Mouse (Mus musculus) liver, embryonic 16.5 days (tissue): ENCODE results near the gene Pcnx2. TPM values are rescaled to one million over a fixed set of nuclear protein-coding genes. Genes with fewer than 3 reads are reported as not detected.
A peak's percentile ranks its signal among the peaks of the same experiment; 100 is the strongest.

Experiments
- ATAC-seq: fragments of 200-750 bp; cut with Nextera tagmentation; 2 replicates; pipeline ENCODE4 v1.8.0; 2017; ENCODE audit warnings: low read depth, mild to moderate bottlenecking, moderate number of reproducible peaks, moderate library complexity
- H3K27ac ChIP-seq: fragments of 300-500 bp; sonication (generic); 2 replicates; pipeline ENCODE4 v1.5.1; 2014; ENCODE audit warnings: mild to moderate bottlenecking, low read length
- H3K27me3 ChIP-seq: fragments of 300-500 bp; sonication (generic); 2 replicates; pipeline ENCODE4 v1.6.1; 2014; ENCODE audit warnings: low read depth, low read length, mixed read lengths; ENCODE audit not compliant: control insufficient read depth, insufficient read depth
- H3K36me3 ChIP-seq: fragments of 300-500 bp; sonication (generic); 2 replicates; pipeline ENCODE4 v1.6.1; 2014; ENCODE audit warnings: mild to moderate bottlenecking; ENCODE audit not compliant: control insufficient read depth, insufficient read depth
- H3K4me1 ChIP-seq: fragments of 300-500 bp; sonication (generic); 2 replicates; pipeline ENCODE4 v1.6.1; 2014; ENCODE audit warnings: low read depth, low read length, mixed read lengths; ENCODE audit not compliant: control insufficient read depth
- H3K4me2 ChIP-seq: fragments of 300-500 bp; sonication (generic); 2 replicates; pipeline ENCODE4 v1.6.1; 2014; ENCODE audit warnings: low read depth, low read length, mixed read lengths
- H3K4me3 ChIP-seq: fragments of 300-500 bp; sonication (generic); 2 replicates; pipeline ENCODE4 v1.5.1; 2014; ENCODE audit warnings: low read depth, mild to moderate bottlenecking, low read length
- H3K9ac ChIP-seq: fragments of 300-500 bp; sonication (generic); 2 replicates; pipeline ENCODE4 v1.6.1; 2014; ENCODE audit warnings: low read depth, low read length
- H3K9me3 ChIP-seq: fragments of 300-500 bp; sonication (generic); replicated peaks from 2 replicates; pipeline ENCODE4 v1.6.1; 2016; ENCODE audit warnings: low read length; ENCODE audit not compliant: control insufficient read depth
- WGBS: fragments of 180-500 bp; shearing (Covaris S2); extraction: QIAGEN DNeasy Blood & Tissue Kit; methylation state at CpG from one replicate; pipeline ENCODE4 v1.1.7; 2014; ENCODE audit not compliant: insufficient replicate concordance; 5-methylcytosine and 5-hydroxymethylcytosine counted together
- polyA plus RNA-seq: library from polyadenylated mRNA; unstranded; fragments of >200 nt; fragmentation: Nextera tagmentation; extraction: Ambion mirVana; gene quantifications from 2 replicates; pipeline ENCODE4 v1.2.1, GENCODE M21; 2015

The Pcnx2 gene
- polyA plus RNA-seq, 1 experiment from 2014 or later: 0.07 TPM

- Histone ChIP-seq H3K4me3 (no peak overlapping the region), H3K27me3 (no peaks in the 10 kb centered on the region), H3K9ac (no peak overlapping the region), H3K4me2 (no peak overlapping the region), H3K27ac (no peak overlapping the region), H3K36me3 (no peaks in the 10 kb centered on the region), H3K9me3 (no peaks in the 10 kb centered on the region), H3K4me1 (no peaks in the 10 kb centered on the region; the same call in 1 of the 2 replicates)
- ATAC-seq: peak; percentile 52; the same call in 1 of the 2 replicates
- WGBS: 64% methylated on average over 8 of the region's 8 CpGs
These were observed 21.4 kb upstream of the Pcnx2 start for GRCm38 (mm10) chr8:125919560-125919959.

GRCm38 (mm10) chr8:125918719-125919118 is 20.6 kb upstream of the Pcnx2 start:
- 51% methylated on average over 2 of the region's 2 CpGs for whole genome bisulfite sequencing
- Histone ChIP-seq H3K27me3 (no peaks in the 10 kb centered on the region), H3K27ac (no peak overlapping the region), H3K9me3 (no peaks in the 10 kb centered on the region), H3K4me3 (no peak overlapping the region), H3K4me2 (no peak overlapping the region), H3K36me3 (no peaks in the 10 kb centered on the region), H3K9ac (no peak overlapping the region), H3K4me1 (no peaks in the 10 kb centered on the region; the same call in 1 of the 2 replicates)
- ATAC-seq: no peak

GRCm38 (mm10) chr8:125917013-125917412 is 18.9 kb upstream of the Pcnx2 start:
- H3K9me3 ChIP-seq: no peaks in the 10 kb centered on the region
- 33% methylated on average over 10 of the region's 10 CpGs for whole genome bisulfite sequencing
- no peak overlapping the region for H3K4me2 ChIP-seq
- H3K4me1 ChIP-seq: no peaks in the 10 kb centered on the region; the same call in 1 of the 2 replicates
- no peak overlapping the region for H3K9ac ChIP-seq
- no peaks in the 10 kb centered on the region for H3K36me3 ChIP-seq
- H3K4me3 ChIP-seq: no peak overlapping the region
- peak; percentile 45; the same call in 1 of the 2 replicates for ATAC-seq
- no peak overlapping the region for H3K27ac ChIP-seq
- H3K27me3 ChIP-seq: peaks cover 6% of the 10 kb centered on the region

DNA sequence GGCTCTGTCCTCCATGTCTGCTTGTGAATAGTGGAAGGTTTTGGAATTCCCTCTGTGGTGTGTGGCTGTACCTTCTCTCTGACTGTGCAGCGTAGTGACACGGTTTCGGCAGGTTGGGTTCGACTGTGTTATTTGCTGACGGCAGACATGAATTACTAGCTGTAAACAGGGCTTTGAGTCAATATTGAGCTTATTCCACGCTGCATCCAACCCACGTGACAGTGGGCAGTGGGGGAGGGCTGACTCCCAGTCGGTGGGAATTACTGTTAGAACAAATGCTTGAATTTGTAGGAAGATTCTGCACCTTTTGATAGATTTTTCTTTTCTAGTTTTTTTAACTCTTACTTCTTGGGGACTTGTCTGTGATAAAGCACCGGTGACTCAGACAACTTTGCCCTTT is 16.3 kb upstream of the Pcnx2 start:
- ATAC-seq: peak; percentile 14; the same call in 1 of the 2 replicates
- no peak overlapping the region for H3K4me3 ChIP-seq
- H3K4me2 ChIP-seq: no peak overlapping the region
- no peak overlapping the region for H3K9ac ChIP-seq
- no peaks in the 10 kb centered on the region for H3K36me3 ChIP-seq
- 61% methylated on average over 9 of the region's 9 CpGs for WGBS
- no peaks in the 10 kb centered on the region; the same call in none of the 2 replicates for H3K4me1 ChIP-seq
- no peak overlapping the region for H3K27ac ChIP-seq
- H3K9me3 ChIP-seq: no peaks in the 10 kb centered on the region
- peaks cover 32% of the 10 kb centered on the region for H3K27me3 ChIP-seq

DNA sequence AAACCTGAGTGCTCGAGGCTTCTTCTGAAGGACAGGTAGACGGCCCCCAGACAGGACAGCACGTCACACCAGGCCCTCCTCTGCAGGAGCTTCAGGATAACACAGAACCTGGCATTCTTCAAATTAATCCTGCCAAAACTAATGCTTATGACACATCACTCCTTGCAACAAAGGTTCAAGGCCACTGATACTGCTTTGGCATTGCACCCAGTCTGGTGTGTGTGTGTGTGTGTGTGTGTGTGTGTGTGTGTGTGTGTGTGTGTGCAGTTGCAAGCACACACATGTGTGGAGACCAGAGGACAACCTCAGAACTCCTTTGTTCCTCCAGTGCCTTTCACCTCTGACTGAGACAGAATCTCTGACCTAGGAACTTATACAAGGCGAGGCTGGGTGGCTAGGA is 15.1 kb upstream of the Pcnx2 start:
- Histone ChIP-seq H3K4me3 (no peak overlapping the region), H3K9ac (no peak overlapping the region), H3K27me3 (peaks cover 40% of the 10 kb centered on the region), H3K27ac (no peak overlapping the region), H3K4me2 (no peak overlapping the region), H3K36me3 (no peaks in the 10 kb centered on the region), H3K9me3 (no peaks in the 10 kb centered on the region), H3K4me1 (no peaks in the 10 kb centered on the region; the same call in none of the 2 replicates)
- ATAC-seq: no peak
- WGBS: 53% methylated on average over 4 of the region's 4 CpGs

DNA sequence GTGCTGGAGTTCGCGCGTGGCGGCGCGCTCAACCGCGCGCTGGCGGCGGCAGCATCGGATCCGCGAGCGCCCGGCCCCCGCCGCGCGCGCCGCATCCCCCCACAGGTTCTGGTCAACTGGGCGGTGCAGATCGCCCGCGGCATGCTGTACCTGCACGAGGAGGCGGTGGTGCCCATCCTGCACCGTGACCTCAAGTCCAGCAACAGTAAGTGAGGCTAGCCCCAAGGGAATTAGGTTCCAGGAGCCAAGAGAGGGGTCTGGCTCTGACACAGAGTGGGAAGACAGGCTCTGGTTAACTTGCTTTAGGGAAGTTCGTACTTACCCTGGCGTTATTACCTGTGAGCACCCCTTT is 13.1 kb upstream of the Pcnx2 start:
- H3K4me2 ChIP-seq: peak overlapping the region; percentile 68
- no peak overlapping the region for H3K27ac ChIP-seq
- H3K36me3 ChIP-seq: no peaks in the 10 kb centered on the region
- ATAC-seq: no peak
- no peaks in the 10 kb centered on the region; the same call in 1 of the 2 replicates for H3K4me1 ChIP-seq
- H3K4me3 ChIP-seq: peak overlapping the region; percentile 52
- 3% methylated on average over 27 of the region's 31 CpGs for WGBS
- peaks cover 40% of the 10 kb centered on the region for H3K27me3 ChIP-seq
- no peak overlapping the region for H3K9ac ChIP-seq
- no peaks in the 10 kb centered on the region for H3K9me3 ChIP-seq

DNA sequence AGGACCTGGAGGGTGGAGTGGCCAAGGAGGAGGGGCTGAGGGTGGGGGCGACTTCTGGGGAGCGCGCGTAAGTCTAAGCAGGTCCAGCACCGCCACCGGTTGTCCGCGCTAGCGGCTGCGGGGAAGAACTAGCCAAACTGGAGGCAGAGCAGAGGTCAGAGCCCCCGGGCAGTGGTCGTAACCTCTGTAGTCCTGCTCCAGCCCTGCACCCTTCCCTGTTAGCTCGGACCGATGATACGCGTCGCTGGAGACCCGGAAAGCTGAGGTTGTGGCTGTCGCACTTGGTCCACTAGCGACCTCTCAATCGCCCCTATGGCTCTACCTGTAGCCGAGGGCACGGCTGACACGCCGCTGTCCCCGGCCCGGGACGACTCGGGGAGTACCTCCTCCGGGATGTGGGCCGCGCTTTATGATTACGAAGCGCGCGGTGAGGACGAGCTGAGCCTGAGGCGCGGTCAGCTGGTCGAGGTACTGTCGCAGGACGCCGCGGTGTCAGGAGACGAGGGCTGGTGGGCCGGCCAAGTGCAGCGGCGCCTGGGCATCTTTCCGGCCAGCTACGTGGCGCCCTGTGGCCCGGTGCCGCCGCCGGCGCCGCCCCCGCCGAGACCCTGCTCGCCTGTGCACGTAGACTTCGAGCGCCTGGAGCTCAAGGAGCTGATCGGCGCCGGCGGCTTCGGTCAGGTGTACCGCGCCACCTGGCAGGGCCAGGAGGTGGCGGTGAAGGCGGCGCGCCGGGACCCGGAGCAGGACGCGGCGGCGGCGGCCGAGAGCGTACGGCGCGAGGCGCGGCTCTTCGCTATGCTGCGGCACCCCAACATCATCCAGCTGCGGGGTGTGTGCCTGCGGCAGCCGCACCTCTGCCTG is 12.5 kb upstream of the Pcnx2 start, which contains the start of gene Map3k21:
Gene Map3k21, plus strand, starts transcription at position 86 of the 864 bp plus-strand sequence.
- 2% methylated on average over 91 of the region's 93 CpGs for WGBS
- H3K4me1 ChIP-seq: no peaks in the 10 kb centered on the region; the same call in 1 of the 2 replicates
- 0 out of 2 replicates have a peak within 1 kb of the TSS, but pooled peaks have one; percentile 5 for H3K9ac ChIP-seq
- H3K4me3 ChIP-seq: peak within 1 kb of the TSS; percentile 52
- no peaks in the 10 kb centered on the region for H3K9me3 ChIP-seq
- no peaks in the 10 kb centered on the region for H3K36me3 ChIP-seq
- ATAC-seq: peak; percentile 28; the same call in 1 of the 2 replicates
- H3K27ac ChIP-seq: no peak within 1 kb of the TSS
- H3K27me3 ChIP-seq: peaks cover 40% of the 10 kb centered on the region
- peak within 1 kb of the TSS; percentile 68 for H3K4me2 ChIP-seq

GRCm38 (mm10) chr8:125909661-125910364 is 11.7 kb upstream of the Pcnx2 start:
- no peak overlapping the region for H3K27ac ChIP-seq
- 6% methylated on average over 30 of the region's 30 CpGs for WGBS

More at GRCm38 (mm10) chr8:125909661-125910364, 11.7 kb upstream of the Pcnx2 start:
- H3K4me1 ChIP-seq: no peaks in the 10 kb centered on the region; the same call in 1 of the 2 replicates
- H3K9ac ChIP-seq: no peak overlapping the region
- peaks cover 40% of the 10 kb centered on the region for H3K27me3 ChIP-seq
- H3K36me3 ChIP-seq: no peaks in the 10 kb centered on the region
- no peaks in the 10 kb centered on the region for H3K9me3 ChIP-seq
- peak overlapping the region; percentile 52 for H3K4me3 ChIP-seq
- peak overlapping the region; percentile 68 for H3K4me2 ChIP-seq
- ATAC-seq: peak; percentile 77
